Mouse (Mus musculus) embryonic fibroblast, embryonic 13.5 days (primary cell): Measurements from ENCODE around the gene Nup210l.

Experiments
- CTCF ChIP-seq: IDR thresholded peaks from 2 replicates; pipeline ENCODE4 v1.5.1; 2011; ENCODE audit warnings: mild to moderate bottlenecking, control low read depth, low read length, moderate library complexity, borderline replicate concordance; ENCODE audit not compliant: insufficient read depth
- POLR2A ChIP-seq: IDR thresholded peaks from 2 replicates; pipeline ENCODE4 v1.6.1; 2011; ENCODE audit warnings: low read depth, mild to moderate bottlenecking, control low read depth, low read length, moderate library complexity

- no peak for TF ChIP-seq CTCF
- TF ChIP-seq POLR2A = no peak
These were observed 9.5 kb upstream of the Nup210l start for GRCm38 (mm10) chr3:90094453-90094852.
